Mouse (Mus musculus) small intestine, adult 2 months (tissue): ENCODE results near the gene Aldh3b3. TPM values are rescaled to one million over a fixed set of nuclear protein-coding genes. Genes with fewer than 3 reads are reported as not detected.

Source experiments
- H3K27ac ChIP-seq: fragments of 200-500 bp; 2 replicates; pipeline ENCODE4 v1.5.1; 2012; ENCODE audit warnings: low read depth, low read length, control low read depth, inconsistent platforms; ENCODE audit not compliant: insufficient read depth
- H3K27me3 ChIP-seq: fragments of 200-500 bp; 2 replicates; pipeline ENCODE4 v1.6.1; 2012; ENCODE audit warnings: mild to moderate bottlenecking, moderate library complexity, low read length, inconsistent platforms; ENCODE audit not compliant: control insufficient read depth, insufficient read depth
- H3K36me3 ChIP-seq: fragments of 200-500 bp; 2 replicates; pipeline ENCODE4 v1.6.1; 2012; ENCODE audit warnings: mild to moderate bottlenecking, low read length, control low read depth, inconsistent platforms; ENCODE audit not compliant: control insufficient read depth, insufficient read depth
- H3K4me1 ChIP-seq: fragments of 200-500 bp; 2 replicates; pipeline ENCODE4 v1.6.1; 2012; ENCODE audit warnings: low read length, inconsistent platforms, mixed read lengths; ENCODE audit not compliant: control insufficient read depth, insufficient read depth, insufficient read length
- H3K4me3 ChIP-seq: fragments of 200-500 bp; 2 replicates; pipeline ENCODE4 v1.5.1; 2012; ENCODE audit warnings: low read depth, mild to moderate bottlenecking, control low read depth, inconsistent platforms, low read length, moderate library complexity
- CTCF ChIP-seq: fragments of 200-500 bp; IDR thresholded peaks from 2 replicates; pipeline ENCODE4 v1.5.1; 2012; ENCODE audit warnings: low read depth, mild to moderate bottlenecking, control low read depth, inconsistent platforms, low read length, moderate library complexity, mixed read lengths; ENCODE audit not compliant: insufficient replicate concordance, insufficient read length; ENCODE audit errors: extremely low read depth
- POLR2A ChIP-seq: fragments of 200-500 bp; IDR thresholded peaks from 2 replicates; pipeline ENCODE4 v1.6.1; 2012; ENCODE audit warnings: low read depth, mild to moderate bottlenecking, control low read depth, inconsistent platforms, low read length, moderate library complexity
- WGBS: fragments of 180-500 bp; shearing (Covaris S2); methylation state at CpG from one replicate; pipeline ENCODE4 v1.1.7; 2018; 5-methylcytosine and 5-hydroxymethylcytosine counted together
- polyA plus RNA-seq: library from polyadenylated mRNA; depleted of rRNA; stranded (reverse); fragments of >200 nt; gene quantifications from 2 replicates; pipeline ENCODE4 v1.2.3, GENCODE M21; 2012

Gene Aldh3b3
- polyA plus RNA-seq, 1 experiment, result not detected

DNA sequence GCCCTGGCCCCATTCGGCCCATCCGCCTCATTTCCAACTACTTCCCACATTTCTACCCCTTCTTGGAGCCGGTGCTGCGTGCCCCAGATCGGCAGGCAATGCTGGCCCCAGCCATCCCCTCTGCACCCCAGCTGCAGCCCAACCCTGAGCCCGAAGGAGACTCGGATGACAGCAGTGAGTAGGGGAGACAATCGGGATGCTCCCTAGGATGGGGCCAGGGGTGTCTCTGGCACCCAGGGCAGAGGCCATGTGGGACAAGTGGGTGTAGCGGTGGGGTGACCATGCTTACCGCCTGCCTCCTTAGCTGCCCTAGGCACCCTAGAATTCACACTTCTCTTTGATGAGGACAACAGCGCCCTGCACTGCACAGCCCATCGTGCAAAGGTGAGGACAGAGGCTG, 45.2 kb downstream of the Aldh3b3 start:
- no peak overlapping the region for H3K4me3 ChIP-seq
- peaks cover 25% of the 10 kb centered on the region for H3K4me1 ChIP-seq
- TF ChIP-seq POLR2A, result no peak
- no peak for TF ChIP-seq CTCF
- no peak overlapping the region for H3K27ac ChIP-seq
- H3K36me3 ChIP-seq, result peaks cover 29% of the 10 kb centered on the region
- no peaks in the 10 kb centered on the region for H3K27me3 ChIP-seq
- WGBS, result 86% methylated on average over 12 of the region's 12 CpGs

- WGBS, result 92% methylated on average over 15 of the region's 15 CpGs
- Histone ChIP-seq H3K4me1 (peaks cover 20% of the 10 kb centered on the region), H3K27ac (no peak overlapping the region), H3K36me3 (peaks cover 35% of the 10 kb centered on the region), H3K4me3 (no peak overlapping the region), H3K27me3 (no peaks in the 10 kb centered on the region)
- TF ChIP-seq CTCF, result no peak
- no peak for TF ChIP-seq POLR2A
Observed at GRCm38 (mm10) chr19:4004331-4004730, 45.9 kb downstream of the Aldh3b3 start.

GRCm38 (mm10) chr19:4005091-4005490, 46.6 kb downstream of the Aldh3b3 start:
- H3K4me3 ChIP-seq, result no peak overlapping the region
- TF ChIP-seq CTCF (no peak), POLR2A (no peak)
- H3K27me3 ChIP-seq, result no peaks in the 10 kb centered on the region
- peaks cover 16% of the 10 kb centered on the region for H3K4me1 ChIP-seq
- H3K36me3 ChIP-seq, result peaks cover 42% of the 10 kb centered on the region
- WGBS, result 87% methylated on average over 9 of the region's 9 CpGs
- H3K27ac ChIP-seq, result no peak overlapping the region

GRCm38 (mm10) chr19:4005971-4006370, 47.5 kb downstream of the Aldh3b3 start:
- H3K27me3 ChIP-seq, result no peaks in the 10 kb centered on the region
- 94% methylated on average over 8 of the region's 8 CpGs for WGBS
- no peak overlapping the region for H3K4me3 ChIP-seq
- H3K27ac ChIP-seq, result no peak overlapping the region
- H3K4me1 ChIP-seq, result peaks cover 14% of the 10 kb centered on the region
- TF ChIP-seq POLR2A, result no peak
- TF ChIP-seq CTCF, result no peak
- H3K36me3 ChIP-seq, result peaks cover 49% of the 10 kb centered on the region

- WGBS, result 93% methylated on average over 5 of the region's 5 CpGs
- peaks cover 46% of the 10 kb centered on the region for H3K36me3 ChIP-seq
- H3K4me3 ChIP-seq, result no peak overlapping the region
- TF ChIP-seq CTCF (no peak), POLR2A (no peak)
- H3K27me3 ChIP-seq, result no peaks in the 10 kb centered on the region
- H3K4me1 ChIP-seq, result peaks cover 6% of the 10 kb centered on the region; the same call in 1 of the 2 replicates
- no peak overlapping the region for H3K27ac ChIP-seq
Observed at GRCm38 (mm10) chr19:4011086-4011485, 52.6 kb downstream of the Aldh3b3 start.

GRCm38 (mm10) chr19:4012432-4013022, 54.1 kb downstream of the Aldh3b3 start, which contains the start of gene Ndufv1:
Ndufv1 (minus strand) TSS chr19:4012806.
- Histone ChIP-seq H3K27me3 (no peaks in the 10 kb centered on the region), H3K4me1 (peaks cover 6% of the 10 kb centered on the region; the same call in 1 of the 2 replicates), H3K27ac (peak within 1 kb of the TSS; percentile 67), H3K36me3 (peaks cover 34% of the 10 kb centered on the region), H3K4me3 (peak within 1 kb of the TSS; percentile 93)
- WGBS, result under 1% methylated on average over 45 of the region's 45 CpGs
- TF ChIP-seq POLR2A (peak; percentile 70), CTCF (peak; percentile 59; the same call in 1 of the 2 replicates)

GRCm38 (mm10) chr19:4013066-4013465, 54.6 kb downstream of the Aldh3b3 start:
- WGBS, result 24% methylated on average over 9 of the region's 9 CpGs
- no peak overlapping the region for H3K27ac ChIP-seq
- peaks cover 6% of the 10 kb centered on the region; the same call in 1 of the 2 replicates for H3K4me1 ChIP-seq
- peak overlapping the region; percentile 35 for H3K4me3 ChIP-seq
- 0 out of 2 replicates have a peak, but pooled peaks have one; percentile 0 for TF ChIP-seq CTCF
- TF ChIP-seq POLR2A, result no peak
- no peaks in the 10 kb centered on the region for H3K27me3 ChIP-seq
- peaks cover 29% of the 10 kb centered on the region for H3K36me3 ChIP-seq
